Mouse (Mus musculus) olfactory bulb, adult 2 months (tissue): ENCODE measurements at regions not wholly inside any gene's neighbourhood (a gene's known extent, or its start where the extent isn't known, plus 50 kb on each side); places are given as distances from the start of the nearest gene placed in this dataset.

Source experiments
- CTCF ChIP-seq: fragments of 200-500 bp; IDR thresholded peaks from 2 replicates; pipeline ENCODE4 v1.5.1; 2012; ENCODE audit warnings: low read depth, mild to moderate bottlenecking, low read length, moderate library complexity; ENCODE audit not compliant: insufficient read depth
- POLR2A ChIP-seq: fragments of 200-500 bp; IDR thresholded peaks from 2 replicates; pipeline ENCODE4 v1.6.1; 2012; ENCODE audit warnings: mild to moderate bottlenecking, low read depth, low read length, moderate library complexity; ENCODE audit not compliant: insufficient read depth

DNA sequence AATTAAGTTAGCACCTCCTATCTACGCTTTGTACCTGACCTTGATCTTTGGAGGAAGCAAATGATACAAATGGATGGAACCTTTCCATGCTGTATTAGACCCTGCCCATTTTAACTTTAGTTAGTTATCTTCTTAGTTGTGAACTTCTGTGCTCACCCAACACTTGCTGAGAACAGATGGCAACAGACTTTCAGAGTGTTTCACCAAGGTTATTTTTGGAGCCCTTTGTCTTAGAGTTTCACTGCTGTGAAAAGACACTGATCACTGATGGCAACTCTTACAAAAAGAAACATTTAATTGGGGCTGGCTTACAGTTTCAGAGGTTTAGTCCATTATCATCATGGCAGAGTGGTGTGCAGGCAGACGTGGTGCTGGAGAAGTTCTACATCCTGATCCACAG is 88.8 kb upstream of the Zfp746 start:
- no peak for TF ChIP-seq CTCF
- TF ChIP-seq POLR2A: no peak
